Mouse (Mus musculus) liver, embryonic 11.5 days (tissue): ENCODE measurements around the gene Galnt9. TPM values are rescaled to one million over a fixed set of nuclear protein-coding genes. Genes with fewer than 3 reads are reported as not detected.

ENCODE experiments used
- ATAC-seq: fragments of 200-750 bp; cut with Nextera tagmentation; replicated peaks from 2 replicates; pipeline ENCODE4 v1.8.0; 2017; ENCODE audit warnings: moderate number of reproducible peaks, mild to moderate bottlenecking, moderate TSS enrichment, moderate library complexity; ENCODE audit not compliant: low FRiP score
- DNase-seq: peaks from one replicate; pipeline ENCODE4 v3.0.0-alpha.2; 2017; ENCODE audit warnings: low spot score
- H3K27ac ChIP-seq: fragments of 300-500 bp; sonication (generic); 2 replicates; pipeline ENCODE4 v1.5.1; 2014; ENCODE audit warnings: mild to moderate bottlenecking, low read depth, low read length, control low read depth
- H3K27me3 ChIP-seq: fragments of 300-500 bp; sonication (generic); replicated peaks from 2 replicates; pipeline ENCODE4 v1.6.1; 2014; ENCODE audit warnings: low read length, mixed read lengths; ENCODE audit not compliant: control insufficient read depth, insufficient read depth
- H3K36me3 ChIP-seq: fragments of 300-500 bp; sonication (generic); 2 replicates; pipeline ENCODE4 v1.6.1; 2014; ENCODE audit warnings: mild to moderate bottlenecking, low read length, moderate library complexity, mixed read lengths; ENCODE audit not compliant: control insufficient read depth, insufficient read depth
- H3K4me1 ChIP-seq: fragments of 300-500 bp; sonication (generic); replicated peaks from 2 replicates; pipeline ENCODE4 v1.6.1; 2014; ENCODE audit warnings: low read length, mixed read lengths; ENCODE audit not compliant: control insufficient read depth, insufficient read depth
- H3K4me2 ChIP-seq: fragments of 300-500 bp; sonication (generic); 2 replicates; pipeline ENCODE4 v1.6.1; 2014; ENCODE audit warnings: mild to moderate bottlenecking, control low read depth, moderate library complexity
- H3K4me3 ChIP-seq: fragments of 300-500 bp; sonication (generic); 2 replicates; pipeline ENCODE4 v1.5.1; 2014; ENCODE audit warnings: low read depth, low read length, control low read depth
- H3K9ac ChIP-seq: fragments of 300-500 bp; sonication (generic); 2 replicates; pipeline ENCODE4 v1.6.1; 2014; ENCODE audit warnings: low read depth, low read length, control low read depth
- H3K9me3 ChIP-seq: fragments of 300-500 bp; sonication (generic); 2 replicates; pipeline ENCODE4 v1.6.1; 2016; ENCODE audit warnings: low read length, inconsistent platforms, mixed read lengths; ENCODE audit not compliant: control insufficient read depth
- WGBS: fragments of 180-500 bp; shearing (Covaris S2); extraction: QIAGEN DNeasy Blood & Tissue Kit; methylation state at CpG from one replicate; pipeline ENCODE4 v1.1.7; 2014; 5-methylcytosine and 5-hydroxymethylcytosine counted together
- polyA plus RNA-seq: library from polyadenylated mRNA; unstranded; fragments of >200 nt; fragmentation: Nextera tagmentation; extraction: Ambion mirVana; gene quantifications from 2 replicates; pipeline ENCODE4 v1.2.1, GENCODE M21; 2014

Gene Galnt9
- polyA plus RNA-seq, 1 experiment from 2014 or later: 0.07 TPM

- no peak for ATAC-seq
- Histone ChIP-seq H3K27ac (no peak overlapping the region), H3K27me3 (no peaks in the 10 kb centered on the region), H3K9ac (no peak overlapping the region), H3K4me2 (no peak overlapping the region), H3K4me3 (no peak overlapping the region), H3K9me3 (no peaks in the 10 kb centered on the region), H3K36me3 (no peaks in the 10 kb centered on the region), H3K4me1 (no peaks in the 10 kb centered on the region)
- no peak for DNase-seq
- 79% methylated on average over 5 of the region's 5 CpGs for WGBS
Measured at GRCm38 (mm10) chr5:110611435-110612158, 67.4 kb downstream of the Galnt9 start.

GRCm38 (mm10) chr5:110619226-110619625, 75.1 kb downstream of the Galnt9 start:
- H3K4me1 ChIP-seq: no peaks in the 10 kb centered on the region
- H3K4me3 ChIP-seq: no peak overlapping the region
- DNase-seq (no peak), ATAC-seq (no peak)
- no peaks in the 10 kb centered on the region for H3K27me3 ChIP-seq
- H3K27ac ChIP-seq: no peak overlapping the region
- no peaks in the 10 kb centered on the region for H3K36me3 ChIP-seq
- no peaks in the 10 kb centered on the region for H3K9me3 ChIP-seq
- H3K9ac ChIP-seq: no peak overlapping the region
- H3K4me2 ChIP-seq: no peak overlapping the region
- WGBS: 77% methylated on average over 6 of the region's 6 CpGs

GRCm38 (mm10) chr5:110624319-110624718, 80.2 kb downstream of the Galnt9 start:
- no peak overlapping the region for H3K4me2 ChIP-seq
- ATAC-seq (no peak), DNase-seq (no peak)
- no peaks in the 10 kb centered on the region; the same call in 1 of the 2 replicates for H3K27me3 ChIP-seq
- H3K4me3 ChIP-seq: no peak overlapping the region
- H3K4me1 ChIP-seq: 0 out of 2 replicates have a peak, but pooled peaks cover 2% of the 10 kb centered on the region
- no peaks in the 10 kb centered on the region for H3K36me3 ChIP-seq
- H3K27ac ChIP-seq: no peak overlapping the region
- WGBS: 82% methylated on average over 2 of the region's 2 CpGs
- H3K9me3 ChIP-seq: no peaks in the 10 kb centered on the region
- no peak overlapping the region for H3K9ac ChIP-seq

- WGBS: 57% methylated on average over 10 of the region's 10 CpGs
- ATAC-seq (no peak), DNase-seq (no peak)
- H3K9me3 ChIP-seq: no peaks in the 10 kb centered on the region
- H3K27ac ChIP-seq: no peak overlapping the region
- no peak overlapping the region for H3K4me2 ChIP-seq
- H3K36me3 ChIP-seq: no peaks in the 10 kb centered on the region
- no peak overlapping the region for H3K9ac ChIP-seq
- no peak overlapping the region for H3K4me3 ChIP-seq
- 0 out of 2 replicates have a peak, but pooled peaks cover 2% of the 10 kb centered on the region for H3K4me1 ChIP-seq
- no peaks in the 10 kb centered on the region; the same call in 1 of the 2 replicates for H3K27me3 ChIP-seq
Measured at GRCm38 (mm10) chr5:110627351-110627750, 83.2 kb downstream of the Galnt9 start.

- no peak for DNase-seq
- Histone ChIP-seq H3K9me3 (no peaks in the 10 kb centered on the region), H3K27me3 (no peaks in the 10 kb centered on the region; the same call in 1 of the 2 replicates), H3K9ac (no peak overlapping the region), H3K4me1 (0 out of 2 replicates have a peak, but pooled peaks cover 2% of the 10 kb centered on the region), H3K4me3 (no peak overlapping the region), H3K36me3 (no peaks in the 10 kb centered on the region), H3K27ac (no peak overlapping the region), H3K4me2 (no peak overlapping the region)
- ATAC-seq: no peak
- 25% methylated on average over 19 of the region's 19 CpGs for WGBS
Measured at GRCm38 (mm10) chr5:110628156-110628555, 84.0 kb downstream of the Galnt9 start.

GRCm38 (mm10) chr5:110629525-110630120, 85.5 kb downstream of the Galnt9 start:
- no peaks in the 10 kb centered on the region for H3K36me3 ChIP-seq
- H3K27ac ChIP-seq: no peak overlapping the region
- ATAC-seq: no peak
- no peaks in the 10 kb centered on the region; the same call in 1 of the 2 replicates for H3K27me3 ChIP-seq
- H3K4me3 ChIP-seq: no peak overlapping the region
- no peak overlapping the region for H3K4me2 ChIP-seq
- H3K4me1 ChIP-seq: 0 out of 2 replicates have a peak, but pooled peaks cover 2% of the 10 kb centered on the region
- no peak overlapping the region for H3K9ac ChIP-seq
- DNase-seq: no peak
- WGBS: 65% methylated on average over 2 of the region's 2 CpGs
- H3K9me3 ChIP-seq: no peaks in the 10 kb centered on the region

GRCm38 (mm10) chr5:110635951-110636707, 92.0 kb downstream of the Galnt9 start:
- no peak overlapping the region for H3K4me3 ChIP-seq
- H3K36me3 ChIP-seq: no peaks in the 10 kb centered on the region
- ATAC-seq: no peak
- H3K9ac ChIP-seq: no peak overlapping the region
- H3K4me2 ChIP-seq: no peak overlapping the region
- no peaks in the 10 kb centered on the region for H3K9me3 ChIP-seq
- no peaks in the 10 kb centered on the region for H3K4me1 ChIP-seq
- no peak for DNase-seq
- no peak overlapping the region for H3K27ac ChIP-seq
- no peaks in the 10 kb centered on the region for H3K27me3 ChIP-seq
- WGBS: 40% methylated on average over 6 of the region's 6 CpGs

- Histone ChIP-seq H3K27ac (no peak overlapping the region), H3K27me3 (no peaks in the 10 kb centered on the region), H3K36me3 (no peaks in the 10 kb centered on the region), H3K4me2 (no peak overlapping the region), H3K4me3 (no peak overlapping the region), H3K4me1 (no peaks in the 10 kb centered on the region), H3K9ac (no peak overlapping the region), H3K9me3 (0 out of 2 replicates have a peak, but pooled peaks cover 2% of the 10 kb centered on the region)
- DNase-seq: no peak
- 74% methylated on average over 7 of the region's 7 CpGs for WGBS
- ATAC-seq: no peak
Measured at GRCm38 (mm10) chr5:110638306-110639074, 94.3 kb downstream of the Galnt9 start.
